Mouse (Mus musculus): ENCODE data around the gene Spred2. TPM values are rescaled to one million over a fixed set of nuclear protein-coding genes. Genes with fewer than 3 reads are reported as not detected.
A peak's percentile ranks its signal among the peaks of the same experiment; 100 is the strongest.

Spred2 gene
- polyA plus RNA-seq, 1 experiment: 25.4 TPM

GRCm38 (mm10) chr11:19973032-19973790 is 49.0 kb downstream of the Spred2 start:
- no peak for TF ChIP-seq FLI1 (IDR thresholded peaks at IDR 0.05; ENCODE audit: low read length)
- no peak for TF ChIP-seq GATA1 (IDR thresholded peaks at IDR 0.05; ENCODE audit: borderline replicate concordance, low read length)
- Histone ChIP-seq H3K27me3 (replicated peaks) (no peaks in the 10 kb centered on the region), H3K4me3 (replicated peaks) (no peak overlapping the region), H3K4me1 (peaks cover 95% of the 10 kb centered on the region), H3K36me3 (replicated peaks; ENCODE audit: low read length) (peaks cover 40% of the 10 kb centered on the region), H3K9me3 (no peaks in the 10 kb centered on the region)

- Histone ChIP-seq H3K4me3 (replicated peaks) (no peak overlapping the region), H3K36me3 (replicated peaks; ENCODE audit: low read length) (peaks cover 16% of the 10 kb centered on the region), H3K9me3 (no peaks in the 10 kb centered on the region), H3K27me3 (replicated peaks) (no peaks in the 10 kb centered on the region), H3K4me1 (peaks cover 93% of the 10 kb centered on the region)
- TF ChIP-seq GATA1 (IDR thresholded peaks at IDR 0.05; ENCODE audit: borderline replicate concordance, low read length) (no peak), FLI1 (IDR thresholded peaks at IDR 0.05; ENCODE audit: low read length) (no peak)
Measured at GRCm38 (mm10) chr11:19976032-19976431, 51.9 kb downstream of the Spred2 start.

- TF ChIP-seq FLI1 (IDR thresholded peaks at IDR 0.05; ENCODE audit: low read length): no peak
- no peak for TF ChIP-seq GATA1 (IDR thresholded peaks at IDR 0.05; ENCODE audit: borderline replicate concordance, low read length)
- peaks cover 92% of the 10 kb centered on the region for H3K4me1 ChIP-seq
- no peaks in the 10 kb centered on the region for H3K9me3 ChIP-seq
- H3K4me3 ChIP-seq (replicated peaks): no peak overlapping the region
- peaks cover 25% of the 10 kb centered on the region for H3K36me3 ChIP-seq (replicated peaks; ENCODE audit: low read length)
- no peaks in the 10 kb centered on the region for H3K27me3 ChIP-seq (replicated peaks)
Measured at GRCm38 (mm10) chr11:19977687-19978086, 53.5 kb downstream of the Spred2 start.

- Histone ChIP-seq H3K36me3 (replicated peaks; ENCODE audit: low read length) (peaks cover 31% of the 10 kb centered on the region), H3K4me3 (replicated peaks) (peak overlapping the region; percentile 91), H3K4me1 (peaks cover 92% of the 10 kb centered on the region), H3K9me3 (no peaks in the 10 kb centered on the region), H3K27me3 (replicated peaks) (no peaks in the 10 kb centered on the region)
- no peak for TF ChIP-seq GATA1 (IDR thresholded peaks at IDR 0.05; ENCODE audit: borderline replicate concordance, low read length)
- TF ChIP-seq FLI1 (IDR thresholded peaks at IDR 0.05; ENCODE audit: low read length): no peak
Measured at GRCm38 (mm10) chr11:19979338-19979737, 55.2 kb downstream of the Spred2 start.

- peak overlapping the region; percentile 71 for H3K4me3 ChIP-seq (replicated peaks)
- H3K9me3 ChIP-seq: no peaks in the 10 kb centered on the region
- no peak for TF ChIP-seq FLI1 (IDR thresholded peaks at IDR 0.05; ENCODE audit: low read length)
- no peak for TF ChIP-seq GATA1 (IDR thresholded peaks at IDR 0.05; ENCODE audit: borderline replicate concordance, low read length)
- peaks cover 97% of the 10 kb centered on the region for H3K4me1 ChIP-seq
- peaks cover 35% of the 10 kb centered on the region for H3K36me3 ChIP-seq (replicated peaks; ENCODE audit: low read length)
- no peaks in the 10 kb centered on the region for H3K27me3 ChIP-seq (replicated peaks)
Measured at GRCm38 (mm10) chr11:19982113-19982512, 57.9 kb downstream of the Spred2 start.

GRCm38 (mm10) chr11:19982779-19983178 is 58.6 kb downstream of the Spred2 start:
- Histone ChIP-seq H3K27me3 (replicated peaks) (no peaks in the 10 kb centered on the region), H3K4me3 (replicated peaks) (peak overlapping the region; percentile 82), H3K9me3 (no peaks in the 10 kb centered on the region), H3K4me1 (peaks cover 97% of the 10 kb centered on the region), H3K36me3 (replicated peaks; ENCODE audit: low read length) (peaks cover 35% of the 10 kb centered on the region)
- TF ChIP-seq FLI1 (IDR thresholded peaks at IDR 0.05; ENCODE audit: low read length): no peak
- no peak for TF ChIP-seq GATA1 (IDR thresholded peaks at IDR 0.05; ENCODE audit: borderline replicate concordance, low read length)

GRCm38 (mm10) chr11:19983298-19983697 is 59.1 kb downstream of the Spred2 start:
- Histone ChIP-seq H3K4me3 (replicated peaks) (peak overlapping the region; percentile 82), H3K4me1 (peaks cover 97% of the 10 kb centered on the region), H3K36me3 (replicated peaks; ENCODE audit: low read length) (peaks cover 35% of the 10 kb centered on the region), H3K9me3 (no peaks in the 10 kb centered on the region), H3K27me3 (replicated peaks) (no peaks in the 10 kb centered on the region)
- TF ChIP-seq GATA1 (IDR thresholded peaks at IDR 0.05; ENCODE audit: borderline replicate concordance, low read length): no peak
- TF ChIP-seq FLI1 (IDR thresholded peaks at IDR 0.05; ENCODE audit: low read length): no peak

- Histone ChIP-seq H3K4me3 (replicated peaks) (peak overlapping the region; percentile 70), H3K4me1 (peaks cover 97% of the 10 kb centered on the region), H3K9me3 (no peaks in the 10 kb centered on the region), H3K36me3 (replicated peaks; ENCODE audit: low read length) (peaks cover 35% of the 10 kb centered on the region), H3K27me3 (replicated peaks) (no peaks in the 10 kb centered on the region)
- TF ChIP-seq GATA1 (IDR thresholded peaks at IDR 0.05; ENCODE audit: borderline replicate concordance, low read length): no peak
- no peak for TF ChIP-seq FLI1 (IDR thresholded peaks at IDR 0.05; ENCODE audit: low read length)
Measured at GRCm38 (mm10) chr11:19984029-19984428, 59.9 kb downstream of the Spred2 start.

GRCm38 (mm10) chr11:19985283-19985854 is 61.2 kb downstream of the Spred2 start:
- Histone ChIP-seq H3K4me1 (peaks cover 97% of the 10 kb centered on the region), H3K36me3 (replicated peaks; ENCODE audit: low read length) (peaks cover 39% of the 10 kb centered on the region), H3K27me3 (replicated peaks) (no peaks in the 10 kb centered on the region), H3K9me3 (no peaks in the 10 kb centered on the region), H3K4me3 (replicated peaks) (no peak overlapping the region)
- TF ChIP-seq FLI1 (IDR thresholded peaks at IDR 0.05; ENCODE audit: low read length): no peak
- TF ChIP-seq GATA1 (IDR thresholded peaks at IDR 0.05; ENCODE audit: borderline replicate concordance, low read length): no peak

- H3K27me3 ChIP-seq (replicated peaks): no peaks in the 10 kb centered on the region
- H3K4me1 ChIP-seq: peaks cover 97% of the 10 kb centered on the region
- H3K9me3 ChIP-seq: no peaks in the 10 kb centered on the region
- no peak for TF ChIP-seq GATA1 (IDR thresholded peaks at IDR 0.05; ENCODE audit: borderline replicate concordance, low read length)
- TF ChIP-seq FLI1 (IDR thresholded peaks at IDR 0.05; ENCODE audit: low read length): no peak
- peaks cover 44% of the 10 kb centered on the region for H3K36me3 ChIP-seq (replicated peaks; ENCODE audit: low read length)
- H3K4me3 ChIP-seq (replicated peaks): peak overlapping the region; percentile 91
Measured at GRCm38 (mm10) chr11:19986443-19986861, 62.3 kb downstream of the Spred2 start.

Data from megakaryocyte, embryonic 14.5 days (primary cell).